Mouse (Mus musculus): ENCODE data around the gene Gm37419. TPM values are rescaled to one million over a fixed set of nuclear protein-coding genes. Genes with fewer than 3 reads are reported as not detected.

Gene Gm37419
- total and polyA plus RNA-seq, 2 experiments from 2014 or later, result not detected

DNA sequence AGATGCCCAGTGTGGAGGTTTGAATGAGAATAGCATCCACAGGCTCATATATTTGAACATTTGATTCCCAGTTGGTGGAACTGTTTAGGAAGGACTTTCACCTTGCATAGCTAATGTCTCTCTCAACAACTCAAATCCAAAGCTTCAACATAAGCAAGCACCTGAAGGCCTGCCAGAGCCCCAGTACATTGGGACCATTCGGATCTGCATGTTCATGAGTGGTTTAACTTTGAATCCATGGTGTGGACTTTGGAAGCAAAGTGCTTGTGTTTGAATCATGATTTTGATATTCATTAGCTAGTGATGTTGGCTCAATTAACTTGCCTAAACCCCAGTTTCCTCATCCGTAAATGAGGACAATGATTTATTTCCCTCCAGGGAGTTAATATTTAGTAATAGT is 21.6 kb downstream of the Gm37419 start:
- Histone ChIP-seq H3K4me3 (ENCODE audit: low read length) (no peak overlapping the region), H3K27me3 (ENCODE audit: insufficient read depth, low read length) (no peaks in the 10 kb centered on the region), H3K36me3 (ENCODE audit: insufficient read depth, low read length) (no peaks in the 10 kb centered on the region), H3K4me2 (ENCODE audit: low read depth, low read length) (no peak overlapping the region), H3K9ac (replicated peaks; ENCODE audit: low read length) (no peak overlapping the region), H3K4me1 (ENCODE audit: insufficient read depth, low read length) (no peaks in the 10 kb centered on the region), H3K9me3 (ENCODE audit: low read length) (no peaks in the 10 kb centered on the region), H3K27ac (no peak overlapping the region)
- DNase-seq (ENCODE audit: low spot score), result no peak
- no peak for ATAC-seq
- 96% methylated on average over 2 of the region's 2 CpGs for WGBS
- no peak for TF ChIP-seq CTCF (IDR thresholded peaks at IDR 0.05; ENCODE audit: low read depth)

DNA sequence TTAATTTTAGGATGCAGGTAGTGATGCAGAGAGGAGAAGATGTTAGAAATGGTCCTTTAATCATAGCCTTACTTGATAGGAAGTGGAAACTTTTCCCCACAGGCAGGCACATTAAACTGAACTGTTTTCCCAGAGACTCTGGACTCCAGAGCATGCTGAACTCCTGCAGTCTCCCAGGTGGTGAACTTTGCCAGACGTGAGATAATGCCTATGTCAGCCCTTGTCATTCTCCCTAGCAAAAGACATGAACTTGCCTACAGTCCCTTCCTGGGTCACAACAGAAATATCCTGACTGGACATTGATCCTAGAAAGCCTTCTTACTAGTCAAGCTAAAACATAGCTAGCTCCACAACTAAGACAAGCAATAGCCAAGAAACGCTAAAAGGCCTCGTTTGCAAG is 23.0 kb downstream of the Gm37419 start:
- DNase-seq (ENCODE audit: low spot score) (no peak), ATAC-seq (no peak)
- H3K4me2 ChIP-seq (ENCODE audit: low read depth, low read length), result no peak overlapping the region
- no peaks in the 10 kb centered on the region for H3K4me1 ChIP-seq (ENCODE audit: insufficient read depth, low read length)
- H3K9ac ChIP-seq (replicated peaks; ENCODE audit: low read length), result no peak overlapping the region
- no peaks in the 10 kb centered on the region for H3K27me3 ChIP-seq (ENCODE audit: insufficient read depth, low read length)
- H3K36me3 ChIP-seq (ENCODE audit: insufficient read depth, low read length), result no peaks in the 10 kb centered on the region
- WGBS, result 76% methylated on average over 3 of the region's 3 CpGs
- H3K9me3 ChIP-seq (ENCODE audit: low read length), result no peaks in the 10 kb centered on the region
- H3K4me3 ChIP-seq (ENCODE audit: low read length), result no peak overlapping the region
- H3K27ac ChIP-seq, result no peak overlapping the region
- TF ChIP-seq CTCF (IDR thresholded peaks at IDR 0.05; ENCODE audit: low read depth), result no peak

GRCm38 (mm10) chr16:24012066-24012465 is 23.8 kb downstream of the Gm37419 start:
- TF ChIP-seq CTCF (IDR thresholded peaks at IDR 0.05; ENCODE audit: low read depth), result no peak
- Histone ChIP-seq H3K27ac (no peak overlapping the region), H3K4me1 (ENCODE audit: insufficient read depth, low read length) (no peaks in the 10 kb centered on the region), H3K9me3 (ENCODE audit: low read length) (no peaks in the 10 kb centered on the region), H3K36me3 (ENCODE audit: insufficient read depth, low read length) (no peaks in the 10 kb centered on the region), H3K27me3 (ENCODE audit: insufficient read depth, low read length) (no peaks in the 10 kb centered on the region), H3K4me3 (ENCODE audit: low read length) (no peak overlapping the region), H3K9ac (replicated peaks; ENCODE audit: low read length) (no peak overlapping the region), H3K4me2 (ENCODE audit: low read depth, low read length) (no peak overlapping the region)
- ATAC-seq, result no peak
- WGBS, result 70% methylated on average over 3 of the region's 3 CpGs
- no peak for DNase-seq (ENCODE audit: low spot score)

- TF ChIP-seq CTCF (IDR thresholded peaks at IDR 0.05; ENCODE audit: low read depth), result no peak
- H3K4me1 ChIP-seq (ENCODE audit: insufficient read depth, low read length), result no peaks in the 10 kb centered on the region
- no peaks in the 10 kb centered on the region for H3K9me3 ChIP-seq (ENCODE audit: low read length)
- ATAC-seq (no peak), DNase-seq (ENCODE audit: low spot score) (no peak)
- whole genome bisulfite sequencing, result 92% methylated on average over 3 of the region's 3 CpGs
- no peak overlapping the region for H3K4me3 ChIP-seq (ENCODE audit: low read length)
- H3K27me3 ChIP-seq (ENCODE audit: insufficient read depth, low read length), result no peaks in the 10 kb centered on the region
- no peaks in the 10 kb centered on the region for H3K36me3 ChIP-seq (ENCODE audit: insufficient read depth, low read length)
- no peak overlapping the region for H3K4me2 ChIP-seq (ENCODE audit: low read depth, low read length)
- H3K27ac ChIP-seq, result no peak overlapping the region
- H3K9ac ChIP-seq (replicated peaks; ENCODE audit: low read length), result no peak overlapping the region
These were observed 26.1 kb downstream of the Gm37419 start for GRCm38 (mm10) chr16:24014378-24014777.

DNA sequence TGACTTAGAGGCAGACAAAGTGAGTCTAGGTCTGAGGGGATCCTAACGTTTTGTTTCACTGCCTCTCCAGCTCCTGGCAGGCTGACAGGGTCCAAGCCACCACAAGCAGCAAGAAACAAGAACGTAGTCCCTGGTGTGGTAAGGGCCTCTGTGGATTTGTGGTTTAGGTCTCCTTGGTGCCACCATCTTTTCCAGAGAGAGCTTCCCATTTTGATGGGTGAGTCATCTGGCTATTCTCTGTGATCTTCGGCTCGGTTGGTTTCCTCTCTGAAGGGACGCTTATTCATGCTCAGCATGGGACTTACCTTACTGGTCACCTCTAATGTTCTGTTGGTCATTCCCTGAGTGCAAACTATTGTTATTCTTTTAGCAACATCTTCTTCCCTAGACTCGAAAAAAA is 28.0 kb downstream of the Gm37419 start:
- Histone ChIP-seq H3K4me2 (ENCODE audit: low read depth, low read length) (no peak overlapping the region), H3K27ac (no peak overlapping the region), H3K27me3 (ENCODE audit: insufficient read depth, low read length) (no peaks in the 10 kb centered on the region), H3K9ac (replicated peaks; ENCODE audit: low read length) (no peak overlapping the region), H3K4me3 (ENCODE audit: low read length) (no peak overlapping the region), H3K4me1 (ENCODE audit: insufficient read depth, low read length) (no peaks in the 10 kb centered on the region), H3K9me3 (ENCODE audit: low read length) (no peaks in the 10 kb centered on the region), H3K36me3 (ENCODE audit: insufficient read depth, low read length) (no peaks in the 10 kb centered on the region)
- 39% methylated on average over 6 of the region's 6 CpGs for WGBS
- ATAC-seq, result no peak
- TF ChIP-seq CTCF (IDR thresholded peaks at IDR 0.05; ENCODE audit: low read depth), result no peak
- no peak for DNase-seq (ENCODE audit: low spot score)

DNA sequence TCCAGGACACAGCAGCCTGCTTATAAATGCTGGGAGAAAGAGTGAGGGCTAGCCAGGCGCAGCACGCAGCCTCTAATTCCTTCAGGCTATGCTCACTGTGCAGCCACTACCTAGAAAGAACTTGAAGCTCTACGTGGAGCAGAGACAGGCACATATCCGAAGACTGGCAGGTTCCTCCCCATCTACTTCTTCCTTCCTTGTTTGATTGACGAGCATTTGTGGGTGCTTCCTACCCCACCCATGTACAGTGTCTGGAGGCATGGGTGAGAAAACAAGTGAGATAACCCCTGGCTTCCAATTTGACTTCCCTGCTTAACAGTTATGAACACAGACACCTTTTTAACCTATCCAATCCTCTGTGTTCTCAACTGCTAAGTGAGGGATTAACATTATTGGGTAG is 28.5 kb downstream of the Gm37419 start:
- Histone ChIP-seq H3K4me1 (ENCODE audit: insufficient read depth, low read length) (no peaks in the 10 kb centered on the region), H3K36me3 (ENCODE audit: insufficient read depth, low read length) (no peaks in the 10 kb centered on the region), H3K4me3 (ENCODE audit: low read length) (no peak overlapping the region), H3K27ac (no peak overlapping the region), H3K27me3 (ENCODE audit: insufficient read depth, low read length) (no peaks in the 10 kb centered on the region), H3K9me3 (ENCODE audit: low read length) (no peaks in the 10 kb centered on the region), H3K4me2 (ENCODE audit: low read depth, low read length) (no peak overlapping the region), H3K9ac (replicated peaks; ENCODE audit: low read length) (no peak overlapping the region)
- 68% methylated on average over 5 of the region's 5 CpGs for WGBS
- ATAC-seq (no peak), DNase-seq (ENCODE audit: low spot score) (no peak)
- TF ChIP-seq CTCF (IDR thresholded peaks at IDR 0.05; ENCODE audit: low read depth), result no peak

- Histone ChIP-seq H3K9me3 (ENCODE audit: low read length) (no peaks in the 10 kb centered on the region), H3K4me1 (ENCODE audit: insufficient read depth, low read length) (no peaks in the 10 kb centered on the region), H3K27ac (no peak overlapping the region), H3K27me3 (ENCODE audit: insufficient read depth, low read length) (no peaks in the 10 kb centered on the region), H3K9ac (replicated peaks; ENCODE audit: low read length) (no peak overlapping the region), H3K4me2 (ENCODE audit: low read depth, low read length) (no peak overlapping the region), H3K4me3 (ENCODE audit: low read length) (no peak overlapping the region), H3K36me3 (ENCODE audit: insufficient read depth, low read length) (no peaks in the 10 kb centered on the region)
- no peak for TF ChIP-seq CTCF (IDR thresholded peaks at IDR 0.05; ENCODE audit: low read depth)
- ATAC-seq, result no peak
- WGBS, result 71% methylated on average over 1 of the region's 1 CpGs
- no peak for DNase-seq (ENCODE audit: low spot score)
These were observed 33.4 kb downstream of the Gm37419 start for GRCm38 (mm10) chr16:24021722-24022121.
